Mouse (Mus musculus) heart, embryonic 14.5 days (tissue): ENCODE results near the gene Dera. TPM values are rescaled to one million over a fixed set of nuclear protein-coding genes. Genes with fewer than 3 reads are reported as not detected.

Source experiments
- ATAC-seq: fragments of 200-750 bp; cut with Nextera tagmentation; 2 replicates; pipeline ENCODE4 v1.8.0; 2017; ENCODE audit warnings: low read depth, moderate TSS enrichment; ENCODE audit not compliant: insufficient number of reproducible peaks, insufficient read depth, low FRiP score
- H3K27ac ChIP-seq, 2 experiments: fragments of 200-500 bp in 1 of 2; fragments of 300-500 bp in 1 of 2; sonication (generic) in 1 of 2; replicated peaks in 1 of 2; 2 replicates each; pipeline ENCODE4 v1.5.1; 2012 to 2014; ENCODE audit warnings: low read depth in 2 of 2, low read length in 2 of 2, control low read depth in 1 of 2, mild to moderate bottlenecking in 1 of 2, mixed read lengths in 1 of 2; ENCODE audit not compliant: control insufficient read depth in 1 of 2, insufficient read depth in 1 of 2
- H3K27me3 ChIP-seq: fragments of 300-500 bp; sonication (generic); 2 replicates; pipeline ENCODE4 v1.6.1; 2014; ENCODE audit warnings: mild to moderate bottlenecking, low read length, control low read depth; ENCODE audit not compliant: control insufficient read depth, insufficient read depth
- H3K36me3 ChIP-seq: fragments of 300-500 bp; sonication (generic); 2 replicates; pipeline ENCODE4 v1.6.1; 2014; ENCODE audit warnings: mild to moderate bottlenecking, control low read depth, low read length, mixed read lengths; ENCODE audit not compliant: control insufficient read depth, insufficient read depth
- H3K4me1 ChIP-seq, 2 experiments: fragments of 200-500 bp in 1 of 2; fragments of 300-500 bp in 1 of 2; sonication (generic) in 1 of 2; 2 replicates each; pipeline ENCODE4 v1.6.1; 2012 to 2014; ENCODE audit warnings: low read length in 2 of 2, control low read depth in 1 of 2, mixed read lengths in 1 of 2; ENCODE audit not compliant: control insufficient read depth in 2 of 2, insufficient read depth in 2 of 2
- H3K4me2 ChIP-seq: fragments of 300-500 bp; sonication (generic); 2 replicates; pipeline ENCODE4 v1.6.1; 2014; ENCODE audit warnings: mild to moderate bottlenecking, low read length
- H3K4me3 ChIP-seq, 2 experiments: fragments of 200-500 bp in 1 of 2; fragments of 300-500 bp in 1 of 2; sonication (generic) in 1 of 2; 2 replicates each; pipeline ENCODE4 v1.5.1; 2012 to 2014; ENCODE audit warnings: low read length in 2 of 2, mild to moderate bottlenecking in 2 of 2, control low read depth in 1 of 2, low read depth in 1 of 2, moderate library complexity in 1 of 2; ENCODE audit not compliant: control insufficient read depth in 1 of 2, insufficient read depth in 1 of 2
- H3K9ac ChIP-seq: fragments of 300-500 bp; sonication (generic); 2 replicates; pipeline ENCODE4 v1.6.1; 2014; ENCODE audit warnings: mild to moderate bottlenecking, low read length
- H3K9me3 ChIP-seq: fragments of 300-500 bp; sonication (generic); 2 replicates; pipeline ENCODE4 v1.6.1; 2016; ENCODE audit warnings: low read length, control low read depth; ENCODE audit not compliant: control insufficient read depth
- WGBS: fragments of 180-500 bp; shearing (Covaris S2); extraction: QIAGEN DNeasy Blood & Tissue Kit; methylation state at CpG from one replicate; pipeline ENCODE4 v1.1.7; 2014; 5-methylcytosine and 5-hydroxymethylcytosine counted together
- polyA plus RNA-seq: library from polyadenylated mRNA; unstranded; fragments of >200 nt; fragmentation: Nextera tagmentation; extraction: Ambion mirVana; gene quantifications from 2 replicates; pipeline ENCODE4 v1.2.1, GENCODE M21; 2014

The Dera gene
- polyA plus RNA-seq, 1 experiment from 2014 or later: 46.3 TPM

- no peaks in the 10 kb centered on the region for H3K27me3 ChIP-seq
- no peak overlapping the region for H3K9ac ChIP-seq
- H3K27ac ChIP-seq: no peak overlapping the region
- WGBS: 90% methylated on average over 9 of the region's 9 CpGs
- H3K4me1 ChIP-seq: peaks cover 2 to 4% of the 10 kb centered on the region in 2 experiments; a peak in 1 of 4 replicates
- H3K4me2 ChIP-seq: no peak overlapping the region
- ATAC-seq: no peak
- peaks cover 19% of the 10 kb centered on the region for H3K36me3 ChIP-seq
- peaks cover 16% of the 10 kb centered on the region for H3K9me3 ChIP-seq
- H3K4me3 ChIP-seq: no peak overlapping the region
Observed at GRCm38 (mm10) chr6:137799253-137799652, 44.9 kb downstream of the Dera start.

DNA sequence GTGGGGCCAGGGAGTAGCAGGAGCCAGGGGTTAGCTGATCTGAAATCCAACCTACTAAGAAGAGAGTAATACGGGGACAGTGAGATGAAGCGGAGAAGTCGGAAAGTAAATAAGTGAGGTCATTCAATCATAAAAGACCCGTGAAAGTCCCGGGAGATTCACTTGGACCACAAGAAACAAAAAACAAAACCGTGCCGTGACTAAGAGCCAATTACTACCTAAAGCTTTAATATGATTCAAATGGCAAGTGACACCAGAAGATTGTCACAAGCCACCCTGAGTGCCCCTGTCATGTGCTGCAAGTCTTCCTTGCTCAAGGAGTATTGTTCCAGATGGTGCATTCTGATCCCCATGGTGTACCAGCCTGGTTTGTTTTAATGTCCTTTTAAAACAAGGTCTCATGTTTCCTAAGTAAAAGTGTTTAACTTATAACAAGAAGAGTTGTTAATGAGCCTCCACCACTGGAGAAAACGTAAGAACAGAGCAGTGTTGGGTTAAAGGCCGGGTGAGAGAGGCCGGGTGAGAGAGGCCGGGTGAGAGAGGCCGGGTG lies 49.2 kb downstream of the Dera start:
- no peak overlapping the region for H3K4me3 ChIP-seq
- WGBS: 88% methylated on average over 12 of the region's 12 CpGs
- no peaks in the 10 kb centered on the region for H3K27me3 ChIP-seq
- no peak overlapping the region for H3K27ac ChIP-seq
- peaks cover 16% of the 10 kb centered on the region for H3K9me3 ChIP-seq
- H3K36me3 ChIP-seq: peaks cover 7% of the 10 kb centered on the region
- H3K4me2 ChIP-seq: no peak overlapping the region
- no peak overlapping the region for H3K9ac ChIP-seq
- no peak for ATAC-seq
- H3K4me1 ChIP-seq: no peaks in the 10 kb centered on the region; a peak in 1 of 4 replicates

DNA sequence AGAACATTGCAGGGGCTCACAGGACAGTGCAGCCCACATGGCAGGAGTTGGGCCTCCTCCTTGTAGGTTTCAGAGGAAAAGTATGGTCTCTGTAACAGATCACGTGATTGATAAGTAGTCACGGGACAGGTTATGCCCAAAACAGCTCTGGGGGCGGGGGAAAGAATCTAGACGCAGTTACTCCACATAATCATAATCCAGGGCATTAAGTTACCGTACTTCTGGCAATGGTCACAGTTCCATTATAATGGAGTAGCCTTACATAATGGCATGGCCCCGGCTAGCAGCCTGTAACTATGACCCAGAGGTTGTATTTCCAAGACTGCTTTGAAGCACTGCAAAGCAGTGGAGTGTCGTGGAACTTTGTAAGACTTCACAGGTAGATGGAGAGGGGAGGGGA lies 49.8 kb downstream of the Dera start:
- 90% methylated on average over 7 of the region's 7 CpGs for WGBS
- Histone ChIP-seq H3K27me3 (no peaks in the 10 kb centered on the region), H3K9ac (no peak overlapping the region), H3K27ac (0 out of 4 replicates have a peak overlapping the region, but pooled peaks of 1 of the 2 experiments have one; percentile 29), H3K9me3 (peaks cover 16% of the 10 kb centered on the region), H3K36me3 (peaks cover 6% of the 10 kb centered on the region), H3K4me3 (no peak overlapping the region), H3K4me1 (no peaks in the 10 kb centered on the region; a peak in 1 of 4 replicates), H3K4me2 (no peak overlapping the region)
- no peak for ATAC-seq

- Histone ChIP-seq H3K36me3 (peaks cover 5% of the 10 kb centered on the region), H3K4me3 (no peak overlapping the region), H3K27ac (no peak overlapping the region), H3K9me3 (peaks cover 15% of the 10 kb centered on the region), H3K4me1 (no peaks in the 10 kb centered on the region; a peak in 1 of 4 replicates), H3K27me3 (no peaks in the 10 kb centered on the region), H3K4me2 (no peak overlapping the region), H3K9ac (no peak overlapping the region)
- no peak; the same call in 1 of the 2 replicates for ATAC-seq
- WGBS: 67% methylated on average over 9 of the region's 9 CpGs
Observed at GRCm38 (mm10) chr6:137804606-137805005, 50.3 kb downstream of the Dera start.

DNA sequence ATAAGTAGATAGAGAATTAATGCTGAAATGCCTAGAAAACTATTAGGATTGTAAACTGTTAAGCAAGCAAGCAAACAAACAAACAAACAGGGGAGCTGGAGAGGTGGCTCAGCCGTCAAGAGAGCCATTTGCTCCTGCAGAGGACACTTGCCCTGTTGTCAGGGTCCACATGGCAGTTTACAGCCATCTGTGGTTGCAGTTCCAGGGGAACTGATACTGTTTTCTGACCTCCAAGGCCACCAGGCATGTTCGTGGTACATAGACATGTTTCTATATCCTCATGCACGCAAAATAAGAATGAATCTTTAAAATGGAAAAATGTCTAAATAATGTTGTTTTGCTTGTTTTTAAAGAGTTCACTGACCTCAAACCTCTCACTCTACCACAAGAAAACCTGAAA lies 52.0 kb downstream of the Dera start:
- H3K27ac ChIP-seq: no peak overlapping the region
- H3K36me3 ChIP-seq: no peaks in the 10 kb centered on the region

GRCm38 (mm10) chr6:137806806-137807205 lies 52.5 kb downstream of the Dera start:
- Histone ChIP-seq H3K36me3 (no peaks in the 10 kb centered on the region), H3K9me3 (no peaks in the 10 kb centered on the region), H3K4me1 (no peaks in the 10 kb centered on the region; a peak in 1 of 4 replicates), H3K4me2 (no peak overlapping the region), H3K4me3 (no peak overlapping the region), H3K27ac (no peak overlapping the region), H3K27me3 (no peaks in the 10 kb centered on the region), H3K9ac (no peak overlapping the region)
- no peak for ATAC-seq
- 78% methylated on average over 8 of the region's 8 CpGs for WGBS

More for the DNA sequence above, 52.0 kb downstream of the Dera start:
- no peak overlapping the region for H3K4me3 ChIP-seq
- no peak overlapping the region for H3K9ac ChIP-seq
- no peaks in the 10 kb centered on the region; a peak in 1 of 4 replicates for H3K4me1 ChIP-seq
- H3K27me3 ChIP-seq: no peaks in the 10 kb centered on the region
- H3K4me2 ChIP-seq: no peak overlapping the region
- no peak for ATAC-seq
- H3K9me3 ChIP-seq: no peaks in the 10 kb centered on the region
- 87% methylated on average over 3 of the region's 3 CpGs for WGBS

DNA sequence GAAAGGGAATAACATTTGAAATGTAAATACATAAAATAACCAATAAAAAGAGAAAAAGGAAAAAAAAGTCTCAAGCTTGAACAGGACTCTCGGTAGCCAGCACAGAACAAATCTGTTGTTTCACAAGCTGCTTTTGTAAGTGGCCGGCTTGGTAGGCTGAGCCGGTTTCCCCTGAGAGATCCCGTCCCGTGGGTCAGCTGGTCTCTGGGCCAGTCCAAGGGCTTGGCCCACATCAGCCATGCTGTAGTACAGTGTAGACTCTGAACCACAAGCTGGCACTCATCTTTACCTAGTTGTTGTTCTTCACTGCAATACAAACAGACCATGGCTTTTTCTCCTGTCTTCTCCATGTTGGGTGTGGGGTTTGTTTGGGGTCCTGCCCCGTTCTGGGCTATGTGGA lies 53.0 kb downstream of the Dera start:
- Histone ChIP-seq H3K27ac (no peak overlapping the region), H3K4me3 (no peak overlapping the region), H3K36me3 (no peaks in the 10 kb centered on the region), H3K4me2 (no peak overlapping the region), H3K9ac (no peak overlapping the region), H3K4me1 (no peaks in the 10 kb centered on the region; a peak in 1 of 4 replicates), H3K27me3 (no peaks in the 10 kb centered on the region), H3K9me3 (no peaks in the 10 kb centered on the region)
- no peak for ATAC-seq
- 91% methylated on average over 6 of the region's 6 CpGs for WGBS

- H3K4me2 ChIP-seq: no peak overlapping the region
- H3K9me3 ChIP-seq: no peaks in the 10 kb centered on the region
- no peak overlapping the region for H3K4me3 ChIP-seq
- H3K27ac ChIP-seq: no peak overlapping the region
- no peaks in the 10 kb centered on the region; a peak in 1 of 4 replicates for H3K4me1 ChIP-seq
- no peaks in the 10 kb centered on the region for H3K27me3 ChIP-seq
- WGBS: 86% methylated on average over 6 of the region's 6 CpGs
- no peaks in the 10 kb centered on the region for H3K36me3 ChIP-seq
- no peak for ATAC-seq
- H3K9ac ChIP-seq: no peak overlapping the region
Observed at GRCm38 (mm10) chr6:137808706-137809105, 54.4 kb downstream of the Dera start.
